Mouse (Mus musculus): ENCODE results near the gene Tm9sf4.

Tm9sf4 gene

DNA sequence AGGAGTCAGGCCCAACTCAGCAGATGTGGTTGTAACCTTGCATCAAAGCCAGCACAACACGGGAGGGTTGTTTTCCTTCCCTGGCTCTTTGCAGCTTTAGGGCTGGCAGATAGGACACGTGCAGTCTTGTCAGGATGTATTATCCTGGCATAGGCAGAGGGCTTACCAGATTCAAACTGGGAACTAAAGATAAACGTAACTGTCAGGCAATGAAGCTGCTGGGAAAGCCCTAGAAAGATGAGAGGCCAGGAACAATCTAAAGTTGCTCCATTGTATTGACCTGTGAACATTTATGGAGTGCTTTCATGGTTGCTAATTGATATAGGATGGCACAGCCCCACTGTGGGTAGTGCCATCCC, 64.5 kb downstream of the Tm9sf4 start:
- peak overlapping the region; percentile 84 for H3K4me3 ChIP-seq (replicated peaks; ENCODE audit: low read length)
- H3K9me3 ChIP-seq (ENCODE audit: low read length): no peaks in the 10 kb centered on the region
- TF ChIP-seq CTCF (conservative IDR thresholded peaks at IDR 0.05; ENCODE audit: low read length) (no peak), POU5F1 (IDR thresholded peaks at IDR 0.05; ENCODE audit: borderline replicate concordance, low read length) (no peak), NANOG (IDR thresholded peaks at IDR 0.05; ENCODE audit: borderline replicate concordance, low read length) (no peak)
- H3K27me3 ChIP-seq (ENCODE audit: insufficient read depth, low read length): no peaks in the 10 kb centered on the region
- peaks cover 15% of the 10 kb centered on the region for H3K4me1 ChIP-seq (replicated peaks; ENCODE audit: low read depth, low read length)
- peaks cover 28% of the 10 kb centered on the region for H3K36me3 ChIP-seq (ENCODE audit: insufficient read depth, low read length)

DNA sequence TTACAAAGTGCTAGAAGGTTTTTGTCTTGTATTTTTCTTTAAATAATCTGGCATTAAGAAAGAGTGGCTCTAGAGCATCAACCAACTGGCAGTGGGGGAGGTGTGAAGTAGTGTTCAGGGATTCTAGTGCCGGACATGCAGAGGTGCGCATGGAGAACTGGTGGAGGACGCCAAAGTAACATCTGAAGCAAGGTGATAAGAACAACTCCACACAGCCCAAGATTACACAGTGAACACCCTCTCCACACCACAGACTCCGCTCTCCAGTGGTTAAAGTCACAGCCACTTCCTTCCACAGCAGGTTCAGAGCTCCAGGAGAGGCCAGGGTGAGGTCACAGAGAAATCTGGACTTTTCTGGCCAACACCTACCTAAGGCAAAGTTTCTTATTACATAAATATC, 66.9 kb downstream of the Tm9sf4 start:
- TF ChIP-seq CTCF (conservative IDR thresholded peaks at IDR 0.05; ENCODE audit: low read length) (no peak), NANOG (IDR thresholded peaks at IDR 0.05; ENCODE audit: borderline replicate concordance, low read length) (no peak), POU5F1 (IDR thresholded peaks at IDR 0.05; ENCODE audit: borderline replicate concordance, low read length) (no peak)
- H3K4me1 ChIP-seq (replicated peaks; ENCODE audit: low read depth, low read length): peaks cover 34% of the 10 kb centered on the region
- H3K4me3 ChIP-seq (replicated peaks; ENCODE audit: low read length): no peak overlapping the region
- H3K27me3 ChIP-seq (ENCODE audit: insufficient read depth, low read length): no peaks in the 10 kb centered on the region
- peaks cover 52% of the 10 kb centered on the region for H3K36me3 ChIP-seq (ENCODE audit: insufficient read depth, low read length)
- H3K9me3 ChIP-seq (ENCODE audit: low read length): no peaks in the 10 kb centered on the region

DNA sequence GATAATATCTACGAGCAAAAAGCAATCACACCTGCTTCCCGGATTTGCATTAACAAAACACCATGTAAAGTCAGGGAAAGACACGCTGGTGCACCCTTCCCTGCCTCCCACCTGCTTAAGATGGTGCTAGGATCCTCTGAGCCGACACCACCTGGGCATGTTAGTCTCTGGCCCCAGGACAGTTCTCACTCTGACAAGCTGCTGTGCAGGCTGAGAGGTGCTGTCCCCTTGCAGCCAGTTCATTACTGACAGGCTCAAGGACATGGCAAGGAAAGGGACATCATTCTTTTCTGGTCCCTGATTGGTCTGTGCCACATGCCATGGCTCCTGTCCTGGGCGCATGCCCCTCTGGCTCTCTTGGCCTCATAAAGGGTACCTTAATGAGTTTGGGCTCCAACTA, 67.4 kb downstream of the Tm9sf4 start:
- TF ChIP-seq POU5F1 (IDR thresholded peaks at IDR 0.05; ENCODE audit: borderline replicate concordance, low read length) (no peak), NANOG (IDR thresholded peaks at IDR 0.05; ENCODE audit: borderline replicate concordance, low read length) (no peak), CTCF (conservative IDR thresholded peaks at IDR 0.05; ENCODE audit: low read length) (no peak)
- H3K4me3 ChIP-seq (replicated peaks; ENCODE audit: low read length): no peak overlapping the region
- H3K4me1 ChIP-seq (replicated peaks; ENCODE audit: low read depth, low read length): peaks cover 34% of the 10 kb centered on the region
- no peaks in the 10 kb centered on the region for H3K27me3 ChIP-seq (ENCODE audit: insufficient read depth, low read length)
- H3K36me3 ChIP-seq (ENCODE audit: insufficient read depth, low read length): peaks cover 58% of the 10 kb centered on the region
- no peaks in the 10 kb centered on the region for H3K9me3 ChIP-seq (ENCODE audit: low read length)

DNA sequence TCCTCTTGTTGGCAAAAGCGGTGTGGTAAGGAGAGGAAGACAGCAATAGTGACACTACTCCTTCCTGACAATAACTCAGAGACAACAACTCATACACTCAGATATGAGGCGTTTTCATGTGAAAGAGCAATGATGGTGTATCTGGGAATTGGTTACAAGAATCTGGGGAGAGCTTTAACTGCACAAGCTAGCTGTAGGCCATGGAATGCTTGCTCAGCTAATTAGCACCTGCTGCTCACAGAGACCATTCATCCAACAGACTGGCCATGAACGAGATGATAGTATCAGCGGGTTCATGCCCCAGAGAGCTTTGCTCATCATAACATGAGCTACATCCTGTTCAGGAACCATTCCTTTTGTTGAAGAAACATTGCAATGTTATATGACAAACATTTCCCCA, 76.1 kb downstream of the Tm9sf4 start:
- TF ChIP-seq CTCF (conservative IDR thresholded peaks at IDR 0.05; ENCODE audit: low read length) (no peak), POU5F1 (IDR thresholded peaks at IDR 0.05; ENCODE audit: borderline replicate concordance, low read length) (no peak), NANOG (IDR thresholded peaks at IDR 0.05; ENCODE audit: borderline replicate concordance, low read length) (no peak)
- H3K9me3 ChIP-seq (ENCODE audit: low read length): no peaks in the 10 kb centered on the region

GRCm38 (mm10) chr2:153237891-153238290, 76.8 kb downstream of the Tm9sf4 start:
- TF ChIP-seq CTCF (conservative IDR thresholded peaks at IDR 0.05; ENCODE audit: low read length) (no peak), NANOG (IDR thresholded peaks at IDR 0.05; ENCODE audit: borderline replicate concordance, low read length) (no peak), POU5F1 (IDR thresholded peaks at IDR 0.05; ENCODE audit: borderline replicate concordance, low read length) (no peak)

More for the DNA sequence above, 76.1 kb downstream of the Tm9sf4 start:
- H3K36me3 ChIP-seq (ENCODE audit: insufficient read depth, low read length): peaks cover 59% of the 10 kb centered on the region
- H3K4me1 ChIP-seq (replicated peaks; ENCODE audit: low read depth, low read length): peaks cover 24% of the 10 kb centered on the region
- H3K27me3 ChIP-seq (ENCODE audit: insufficient read depth, low read length): no peaks in the 10 kb centered on the region
- H3K4me3 ChIP-seq (replicated peaks; ENCODE audit: low read length): no peak overlapping the region

DNA sequence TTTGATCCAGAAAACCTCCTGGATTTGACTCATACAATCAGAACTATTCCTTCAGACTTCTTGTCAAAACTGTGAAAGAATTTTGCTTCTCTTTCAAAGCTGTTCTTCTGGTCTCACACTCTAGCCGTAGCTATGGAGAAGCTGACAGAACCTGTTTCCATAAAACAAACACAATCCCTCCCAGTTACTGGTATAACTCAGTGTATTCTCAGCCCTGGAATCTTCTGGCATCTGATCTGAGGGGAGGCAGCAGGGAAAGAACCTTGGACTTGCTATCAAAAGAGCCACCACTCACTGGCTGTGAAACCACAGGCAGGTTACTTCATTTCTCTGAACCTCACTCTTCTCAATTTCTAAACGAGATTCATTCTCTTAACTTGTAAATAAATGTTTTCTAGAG, 77.3 kb downstream of the Tm9sf4 start:
- Histone ChIP-seq H3K9me3 (ENCODE audit: low read length) (no peaks in the 10 kb centered on the region), H3K27me3 (ENCODE audit: insufficient read depth, low read length) (no peaks in the 10 kb centered on the region), H3K36me3 (ENCODE audit: insufficient read depth, low read length) (peaks cover 54% of the 10 kb centered on the region), H3K4me3 (replicated peaks; ENCODE audit: low read length) (no peak overlapping the region), H3K4me1 (replicated peaks; ENCODE audit: low read depth, low read length) (peaks cover 26% of the 10 kb centered on the region)
- TF ChIP-seq NANOG (IDR thresholded peaks at IDR 0.05; ENCODE audit: borderline replicate concordance, low read length) (no peak), CTCF (conservative IDR thresholded peaks at IDR 0.05; ENCODE audit: low read length) (no peak), POU5F1 (IDR thresholded peaks at IDR 0.05; ENCODE audit: borderline replicate concordance, low read length) (no peak)

More at GRCm38 (mm10) chr2:153237891-153238290, 76.8 kb downstream of the Tm9sf4 start:
- H3K9me3 ChIP-seq (ENCODE audit: low read length): no peaks in the 10 kb centered on the region
- no peak overlapping the region for H3K4me3 ChIP-seq (replicated peaks; ENCODE audit: low read length)
- peaks cover 54% of the 10 kb centered on the region for H3K36me3 ChIP-seq (ENCODE audit: insufficient read depth, low read length)
- H3K27me3 ChIP-seq (ENCODE audit: insufficient read depth, low read length): no peaks in the 10 kb centered on the region
- H3K4me1 ChIP-seq (replicated peaks; ENCODE audit: low read depth, low read length): peaks cover 26% of the 10 kb centered on the region

GRCm38 (mm10) chr2:153239021-153239859, 78.1 kb downstream of the Tm9sf4 start:
- H3K9me3 ChIP-seq (ENCODE audit: low read length): no peaks in the 10 kb centered on the region
- no peaks in the 10 kb centered on the region for H3K27me3 ChIP-seq (ENCODE audit: insufficient read depth, low read length)
- peak overlapping the region; percentile 93 for H3K4me3 ChIP-seq (replicated peaks; ENCODE audit: low read length)
- H3K4me1 ChIP-seq (replicated peaks; ENCODE audit: low read depth, low read length): peaks cover 26% of the 10 kb centered on the region
- H3K36me3 ChIP-seq (ENCODE audit: insufficient read depth, low read length): peaks cover 50% of the 10 kb centered on the region
- no peak for TF ChIP-seq CTCF (conservative IDR thresholded peaks at IDR 0.05; ENCODE audit: low read length)
- TF ChIP-seq POU5F1 (IDR thresholded peaks at IDR 0.05; ENCODE audit: borderline replicate concordance, low read length): no peak
- TF ChIP-seq NANOG (IDR thresholded peaks at IDR 0.05; ENCODE audit: borderline replicate concordance, low read length): no peak

GRCm38 (mm10) chr2:153239860-153240480, 78.9 kb downstream of the Tm9sf4 start:
- no peaks in the 10 kb centered on the region for H3K27me3 ChIP-seq (ENCODE audit: insufficient read depth, low read length)
- TF ChIP-seq NANOG (IDR thresholded peaks at IDR 0.05; ENCODE audit: borderline replicate concordance, low read length) (no peak), CTCF (conservative IDR thresholded peaks at IDR 0.05; ENCODE audit: low read length) (no peak), POU5F1 (IDR thresholded peaks at IDR 0.05; ENCODE audit: borderline replicate concordance, low read length) (no peak)
- H3K9me3 ChIP-seq (ENCODE audit: low read length): no peaks in the 10 kb centered on the region
- H3K36me3 ChIP-seq (ENCODE audit: insufficient read depth, low read length): peaks cover 49% of the 10 kb centered on the region
- H3K4me1 ChIP-seq (replicated peaks; ENCODE audit: low read depth, low read length): peaks cover 26% of the 10 kb centered on the region
- H3K4me3 ChIP-seq (replicated peaks; ENCODE audit: low read length): peak overlapping the region; percentile 93

Data from E14TG2a.4 (cell line).